Mouse (Mus musculus): ENCODE data around the gene Htt.

GRCm38 (mm10) chr5:34960021-34960420 lies 198.5 kb downstream of the Htt start:
- TF ChIP-seq CTCF (IDR thresholded peaks at IDR 0.05; ENCODE audit: borderline replicate concordance, insufficient read depth, low read length) = no peak
- no peak for TF ChIP-seq POLR2A (IDR thresholded peaks at IDR 0.05; ENCODE audit: low read depth, low read length)

Data from embryonic fibroblast, embryonic 13.5 days (primary cell).